ENCODE assay signal across 25 mouse cellular contexts in the genomic region with DNA sequence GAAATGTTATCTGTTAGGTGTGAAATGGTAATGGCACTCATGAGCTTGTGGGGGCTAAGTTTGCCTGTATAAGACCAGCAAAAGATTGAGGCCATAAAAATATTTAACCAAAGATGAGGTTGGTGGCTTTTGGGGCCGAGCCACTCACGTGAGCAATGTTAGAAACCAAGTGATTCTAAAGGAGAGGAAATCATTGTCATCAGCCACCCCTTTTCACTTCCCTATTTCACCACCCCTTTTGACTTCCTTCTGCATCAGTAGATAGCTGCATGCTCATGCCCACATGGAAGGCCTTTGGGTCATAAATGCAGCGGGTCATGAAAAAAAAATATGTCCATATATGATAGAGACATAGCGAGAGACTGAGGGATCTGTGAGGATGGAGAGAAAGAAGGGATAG. TPM values are rescaled to one million over a fixed set of nuclear protein-coding genes. Genes with fewer than 3 reads are reported as not detected.
DNase-seq lines count a peak whose midpoint lies in the region; ATAC-seq lines count a peak whose summit lies in the region.
"Had no signal": no experiment of that assay in that cellular context is flagged by ENCODE, and none has a peak within 500 bp of the region (broad histone marks: within the 10 kb centered on the region; RNA-seq: fewer than 3 reads in every experiment).

No protein-coding gene starts in this region.

- no peak overlapping the region for H3K9ac ChIP-seq in hindbrain, embryonic 16.5 days (ENCODE audit: low read depth, low read length)
- H3K9ac ChIP-seq: heart, embryonic 13.5 days; hindbrain, embryonic 12.5 days; stomach, embryonic 15.5 days had no signal

- no peak overlapping the region for H3K4me2 ChIP-seq in hindbrain, embryonic 16.5 days (ENCODE audit: low read length)
- H3K4me2 ChIP-seq: heart, embryonic 13.5 days; hindbrain, embryonic 12.5 days; liver, embryonic 11.5 days; stomach, embryonic 15.5 days had no signal

- no peaks in the 10 kb centered on the region for H3K36me3 ChIP-seq in hindbrain, embryonic 16.5 days (ENCODE audit: control insufficient read depth, insufficient read depth, low read length)
- H3K36me3 ChIP-seq: heart, embryonic 13.5 days; hindbrain, embryonic 12.5 days; stomach, embryonic 15.5 days had no signal

- 88% methylated on average over 4 of the region's 4 CpGs for WGBS in hindbrain, embryonic 16.5 days

- peak; percentile 100 for ATAC-seq in common myeloid progenitor, adult 5-6 weeks (replicated peaks; ENCODE audit: low read depth, poor library complexity, severe bottlenecking)
- peak; percentile 97 for ATAC-seq in neutrophil, adult 5-6 weeks (ENCODE audit: extremely low read depth, insufficient number of reproducible peaks, low FRiP score, poor library complexity, severe bottlenecking)
- ATAC-seq in hindbrain, embryonic 16.5 days, result no peak
- ATAC-seq: forebrain, embryonic 16.5 days; intestine, embryonic 16.5 days had no signal

- DNase-seq in heart, adult 11 months, result peak; percentile 85
- no peak for DNase-seq in heart, postnatal 4 days
- DNase-seq in 416B (ENCODE audit: low read depth), result peak; percentile 91
- DNase-seq in cerebellum, postnatal 10 days, result no peak
- no peak for DNase-seq in urinary bladder, adult 2 months (ENCODE audit: low spot score)
- DNase-seq: adrenal gland, adult 8-10 months; cerebellum, postnatal 36 days; gastrocnemius, postnatal 10 days; kidney, postnatal 10 days; lung, postnatal 14 days; midbrain, embryonic 14.5 days; right cerebral cortex, postnatal 25 days; thymus, postnatal 14 days had no signal

- no peak overlapping the region for H3K4me3 ChIP-seq in hindbrain, embryonic 16.5 days (ENCODE audit: low read length)
- H3K4me3 ChIP-seq: heart, embryonic 13.5 days; hindbrain, embryonic 12.5 days; stomach, embryonic 15.5 days had no signal

- no peaks in the 10 kb centered on the region for H3K4me1 ChIP-seq in hindbrain, embryonic 16.5 days (ENCODE audit: control insufficient read depth, insufficient read depth, low read depth, low read length)
- H3K4me1 ChIP-seq: heart, embryonic 13.5 days; hindbrain, embryonic 12.5 days; stomach, embryonic 15.5 days had no signal

- H3K27me3 ChIP-seq in hindbrain, embryonic 16.5 days (replicated peaks; ENCODE audit: control insufficient read depth, insufficient read depth, low read length), result no peaks in the 10 kb centered on the region
- H3K27me3 ChIP-seq: heart, embryonic 13.5 days; hindbrain, embryonic 12.5 days; stomach, embryonic 15.5 days had no signal

- no peak overlapping the region for H3K27ac ChIP-seq in hindbrain, embryonic 16.5 days (ENCODE audit: low read depth, low read length)
- H3K27ac ChIP-seq: heart, embryonic 13.5 days; hindbrain, embryonic 12.5 days; stomach, embryonic 15.5 days had no signal

- no peaks in the 10 kb centered on the region for H3K9me3 ChIP-seq in hindbrain, embryonic 16.5 days (ENCODE audit: control insufficient read depth, low read length)
- H3K9me3 ChIP-seq: heart, embryonic 13.5 days; hindbrain, embryonic 12.5 days; stomach, embryonic 15.5 days had no signal

RNA-seq across cellular contexts. Expression of a gene that starts 29.5 kb away (rescaled TPM):
- total RNA-seq in heart, postnatal 4 days (2021), result not detected
- not detected in 2 replicates for total RNA-seq in common myeloid progenitor, adult 5-6 weeks (2017)
- not detected in 2 replicates for total RNA-seq in neutrophil, adult 5-6 weeks (2017)
- not detected in 2 replicates for polyA plus RNA-seq in hindbrain, embryonic 16.5 days (2015; fragmentation: Nextera tagmentation; extraction: Ambion mirVana)
- not detected in 2 replicates for polyA plus RNA-seq in urinary bladder, adult 2 months (2012; rRNA removed)
- total RNA-seq: adrenal gland, adult 8-10 months; gastrocnemius, postnatal 10 days; layer of hippocampus, postnatal 10 days; left cerebral cortex, postnatal 36 days had no signal
- polyA plus RNA-seq: embryonic facial prominence, embryonic 11.5 days; forebrain, embryonic 16.5 days; heart, embryonic 13.5 days; hindbrain, embryonic 12.5 days; intestine, embryonic 16.5 days; liver, embryonic 11.5 days; midbrain, embryonic 14.5 days; stomach, embryonic 15.5 days had no signal

Comparison
In these comparisons a context has a peak if more than half of its experiments do, and no peak if none do; other contexts are left out.
1. DNase-seq: peak in heart, adult 11 months (single experiment) and 416B (single experiment); none in heart, postnatal 4 days (single experiment), cerebellum, postnatal 10 days (0 of 2) and urinary bladder, adult 2 months (single experiment).